Mouse (Mus musculus) embryonic facial prominence, embryonic 11.5 days (tissue): ENCODE measurements around the gene Gdi1. TPM values are rescaled to one million over a fixed set of nuclear protein-coding genes. Genes with fewer than 3 reads are reported as not detected.
"Not testable (repeated sequence)": the region's sequence is repeated elsewhere in the genome, so short reads cannot be mapped to it uniquely, and the experiment has no call there.

Experiments used
- ATAC-seq: fragments of 200-750 bp; cut with Nextera tagmentation; replicated peaks from 2 replicates; pipeline ENCODE4 v1.8.0; 2017; ENCODE audit warnings: low read depth; ENCODE audit not compliant: insufficient number of reproducible peaks, low FRiP score, low TSS enrichment
- DNase-seq: peaks from one replicate; pipeline ENCODE4 v3.0.0-alpha.2; 2015; ENCODE audit warnings: low spot score
- H3K27ac ChIP-seq: fragments of 300-500 bp; sonication (generic); replicated peaks from 2 replicates; pipeline ENCODE4 v1.5.1; 2014; ENCODE audit warnings: mild to moderate bottlenecking, low read depth, low read length, control low read depth
- H3K27me3 ChIP-seq: fragments of 300-500 bp; sonication (generic); 2 replicates; pipeline ENCODE4 v1.6.1; 2014; ENCODE audit warnings: mild to moderate bottlenecking, low read length, moderate library complexity, mixed read lengths; ENCODE audit not compliant: control insufficient read depth, insufficient read depth
- H3K36me3 ChIP-seq: fragments of 300-500 bp; sonication (generic); replicated peaks from 2 replicates; pipeline ENCODE4 v1.6.1; 2014; ENCODE audit warnings: low read depth, mild to moderate bottlenecking, low read length, moderate library complexity, mixed read lengths; ENCODE audit not compliant: control insufficient read depth, insufficient read depth
- H3K4me1 ChIP-seq: fragments of 300-500 bp; sonication (generic); 2 replicates; pipeline ENCODE4 v1.6.1; 2014; ENCODE audit warnings: low read length, mixed read lengths; ENCODE audit not compliant: control insufficient read depth, insufficient read depth
- H3K4me2 ChIP-seq: fragments of 300-500 bp; sonication (generic); 2 replicates; pipeline ENCODE4 v1.6.1; 2014; ENCODE audit warnings: low read depth, mild to moderate bottlenecking, control low read depth, low read length, moderate library complexity
- H3K4me3 ChIP-seq: fragments of 300-500 bp; sonication (generic); 2 replicates; pipeline ENCODE4 v1.5.1; 2014; ENCODE audit warnings: low read depth, low read length, control low read depth
- H3K9ac ChIP-seq: fragments of 300-500 bp; sonication (generic); replicated peaks from 2 replicates; pipeline ENCODE4 v1.6.1; 2014; ENCODE audit warnings: mild to moderate bottlenecking, control low read depth, low read length
- H3K9me3 ChIP-seq: fragments of 300-500 bp; sonication (generic); replicated peaks from 2 replicates; pipeline ENCODE4 v1.6.1; 2016; ENCODE audit warnings: mild to moderate bottlenecking, low read length, inconsistent platforms, mixed read lengths; ENCODE audit not compliant: control insufficient read depth
- WGBS: fragments of 180-500 bp; shearing (Covaris S2); extraction: QIAGEN DNeasy Blood & Tissue Kit; methylation state at CpG from one replicate; pipeline ENCODE4 v1.1.7; 2014; 5-methylcytosine and 5-hydroxymethylcytosine counted together
- microRNA-seq: library from miRNA; unstranded; fragments of <30 nt; microRNA quantifications from one replicate; pipeline ENCODE4, GENCODE M21; 2016; ENCODE audit warnings: borderline number of aligned reads
- polyA plus RNA-seq: library from polyadenylated mRNA; unstranded; fragments of >200 nt; fragmentation: Nextera tagmentation; extraction: Ambion mirVana; gene quantifications from 2 replicates; pipeline ENCODE4 v1.2.1, GENCODE M21; 2014

The Gdi1 gene
- polyA plus RNA-seq, 1 experiment from 2014 or later, result 231 TPM

DNA sequence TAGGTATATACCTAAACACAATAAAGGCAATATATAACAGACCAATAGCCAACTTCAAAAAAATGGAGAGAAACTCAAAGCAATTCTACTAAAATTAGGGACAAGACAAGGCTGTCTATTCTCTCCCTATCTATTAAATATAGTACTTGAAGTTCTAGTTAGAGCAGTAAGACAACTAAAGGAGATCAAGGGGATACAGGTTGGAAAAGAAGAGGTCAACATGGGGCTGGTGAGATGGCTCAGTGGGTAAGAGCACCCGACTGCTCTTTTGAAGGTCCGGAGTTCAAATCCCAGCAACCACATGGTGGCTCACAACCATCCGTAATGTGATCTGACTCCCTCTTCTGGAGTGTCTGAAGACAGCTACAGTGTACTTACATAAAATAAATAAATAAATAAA lies 52.3 kb downstream of the Gdi1 start:
- not testable (repeated sequence) for H3K9ac ChIP-seq, DNase-seq, H3K36me3 ChIP-seq, H3K4me1 ChIP-seq, H3K27ac ChIP-seq, H3K4me2 ChIP-seq, H3K27me3 ChIP-seq, H3K9me3 ChIP-seq, ATAC-seq, H3K4me3 ChIP-seq
- 80% methylated on average over 1 of the region's 3 CpGs for whole genome bisulfite sequencing

DNA sequence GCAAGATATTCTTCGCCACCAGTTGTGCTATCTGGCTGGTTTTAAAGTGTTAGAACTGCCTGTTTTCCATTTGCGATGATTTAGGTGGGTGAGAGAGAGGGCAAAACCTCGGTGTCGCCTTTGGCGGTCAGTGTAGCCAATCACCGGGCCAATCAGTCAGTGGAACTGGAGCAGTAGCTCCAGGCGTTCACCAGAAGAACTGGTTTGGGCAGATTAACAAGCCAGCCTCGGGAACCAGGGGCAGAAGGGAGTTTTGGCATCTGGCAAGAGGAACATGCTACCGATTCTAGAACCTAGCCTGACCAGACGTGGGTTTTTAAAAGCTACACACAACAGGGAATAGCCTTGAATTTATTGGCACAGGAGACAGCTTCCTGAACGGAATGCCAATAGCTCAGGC lies 54.4 kb downstream of the Gdi1 start:
- Histone ChIP-seq H3K4me3 (no peak overlapping the region), H3K4me2 (no peak overlapping the region), H3K27me3 (no peaks in the 10 kb centered on the region), H3K9me3 (no peaks in the 10 kb centered on the region), H3K4me1 (no peaks in the 10 kb centered on the region), H3K36me3 (no peaks in the 10 kb centered on the region), H3K27ac (no peak overlapping the region), H3K9ac (no peak overlapping the region)
- ATAC-seq (no peak), DNase-seq (peak; percentile 3)
- 40% methylated on average over 11 of the region's 11 CpGs for WGBS

Small RNA genes lying within 50 kb of the gene (microRNA-seq; reads per million reads assigned to microRNA genes)
- gene Mir7091 (not detected), gene Mir7092 (not detected)

Other genes with a start within 250 kb of the Gdi1 start
- gene Opn1mw, start 177.5 kb upstream of the Gdi1 start, polyA plus RNA-seq, result not detected in 2 replicates
- gene Mecp2, start 169.6 kb upstream of the Gdi1 start, polyA plus RNA-seq, result 12.4 and 13.1 TPM in 2 replicates
- gene Tex28, start 137.2 kb upstream of the Gdi1 start, polyA plus RNA-seq, result not detected in 2 replicates
- not detected in 2 replicates for gene Tktl1, start 127.7 kb upstream of the Gdi1 start, polyA plus RNA-seq
- gene Flna, start 55.2 kb upstream of the Gdi1 start, polyA plus RNA-seq, result 267 and 289 TPM in 2 replicates
- 29.3 and 31.8 TPM in 2 replicates for gene Emd, start 50.3 kb upstream of the Gdi1 start, polyA plus RNA-seq
- gene Rpl10, start 34.2 kb upstream of the Gdi1 start, polyA plus RNA-seq, result 846 and 890 TPM in 2 replicates
- 62.0 and 65.2 TPM in 2 replicates for gene Taz, start 23.1 kb upstream of the Gdi1 start, polyA plus RNA-seq
- 4.2 and 5.2 TPM in 2 replicates for gene Dnase1l1, start 22.7 kb upstream of the Gdi1 start, polyA plus RNA-seq
- gene Atp6ap1, start 7.9 kb upstream of the Gdi1 start, polyA plus RNA-seq, result 93.0 and 107 TPM in 2 replicates
- gene Fam50a, start 8.0 kb downstream of the Gdi1 start, polyA plus RNA-seq, result 56.4 and 56.6 TPM in 2 replicates
- 11.2 and 11.3 TPM in 2 replicates for gene Plxna3, start 24.1 kb downstream of the Gdi1 start, polyA plus RNA-seq
- gene Lage3, start 48.6 kb downstream of the Gdi1 start, polyA plus RNA-seq, result 128 and 130 TPM in 2 replicates
- gene Ubl4a, start 68.2 kb downstream of the Gdi1 start, polyA plus RNA-seq, result 63.2 and 65.7 TPM in 2 replicates
- gene Slc10a3, start 68.4 kb downstream of the Gdi1 start, polyA plus RNA-seq, result 11.4 and 13.6 TPM in 2 replicates
- gene Fam3a, start 88.3 kb downstream of the Gdi1 start, polyA plus RNA-seq, result 26.7 and 27.6 TPM in 2 replicates
- gene Ikbkg, start 88.3 kb downstream of the Gdi1 start, polyA plus RNA-seq, result 22.0 and 22.2 TPM in 2 replicates
- 54.2 and 59.2 TPM in 2 replicates for gene G6pdx, start 124.2 kb downstream of the Gdi1 start, polyA plus RNA-seq
- not detected in 2 replicates for gene Gm6880, start 176.4 kb downstream of the Gdi1 start, polyA plus RNA-seq